Mouse (Mus musculus): Measurements from ENCODE around the gene Ints7. TPM values are rescaled to one million over a fixed set of nuclear protein-coding genes. Genes with fewer than 3 reads are reported as not detected.

The Ints7 gene
- polyA plus RNA-seq, 1 experiment from 2014 or later: 37.2 TPM

DNA sequence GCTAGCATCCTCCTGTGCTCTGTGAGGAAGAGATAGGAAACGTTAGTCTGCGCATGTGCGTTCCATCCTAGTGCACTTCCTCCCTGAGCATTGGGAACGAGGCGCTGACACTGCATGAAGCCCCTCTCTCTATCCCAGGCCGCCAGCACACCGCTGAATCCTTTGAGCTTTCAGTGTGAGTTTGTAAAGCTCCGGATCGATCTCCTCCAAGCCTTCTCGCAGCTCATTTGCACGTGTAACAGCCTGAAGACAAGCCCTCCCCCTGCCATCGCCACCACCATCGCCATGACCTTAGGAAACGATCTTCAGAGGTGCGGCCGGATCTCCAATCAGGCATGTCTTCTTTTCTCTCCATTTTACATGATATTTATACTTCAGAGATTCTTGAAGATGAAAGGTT lies 37.4 kb downstream of the Ints7 start:
- peaks cover 7% of the 10 kb centered on the region for H3K4me1 ChIP-seq
- peaks cover 99% of the 10 kb centered on the region for H3K36me3 ChIP-seq
- 77% methylated on average over 16 of the region's 16 CpGs for WGBS
- no peaks in the 10 kb centered on the region for H3K9me3 ChIP-seq
- no peak overlapping the region for H3K27ac ChIP-seq (replicated peaks)
- no peak for ATAC-seq (ENCODE audit: extremely low read depth, insufficient number of reproducible peaks, low FRiP score, low TSS enrichment)
- H3K4me2 ChIP-seq: no peak overlapping the region
- no peak overlapping the region for H3K4me3 ChIP-seq
- no peaks in the 10 kb centered on the region for H3K27me3 ChIP-seq (replicated peaks)
- H3K9ac ChIP-seq: no peak overlapping the region

GRCm38 (mm10) chr1:191616245-191616644 lies 40.8 kb downstream of the Ints7 start:
- Histone ChIP-seq H3K36me3 (peaks cover 100% of the 10 kb centered on the region), H3K9ac (no peak overlapping the region), H3K4me2 (no peak overlapping the region), H3K9me3 (no peaks in the 10 kb centered on the region), H3K4me1 (peaks cover 11% of the 10 kb centered on the region), H3K4me3 (no peak overlapping the region), H3K27ac (replicated peaks) (no peak overlapping the region), H3K27me3 (replicated peaks) (no peaks in the 10 kb centered on the region)
- ATAC-seq (ENCODE audit: extremely low read depth, insufficient number of reproducible peaks, low FRiP score, low TSS enrichment): no peak
- 91% methylated on average over 8 of the region's 8 CpGs for WGBS

- H3K4me2 ChIP-seq: no peak overlapping the region
- H3K4me3 ChIP-seq: no peak overlapping the region
- no peaks in the 10 kb centered on the region for H3K9me3 ChIP-seq
- peaks cover 13% of the 10 kb centered on the region for H3K4me1 ChIP-seq
- H3K27ac ChIP-seq (replicated peaks): peak overlapping the region; percentile 75
- WGBS: 61% methylated on average over 3 of the region's 3 CpGs
- H3K9ac ChIP-seq: no peak overlapping the region
- ATAC-seq (ENCODE audit: extremely low read depth, insufficient number of reproducible peaks, low FRiP score, low TSS enrichment): no peak
- no peaks in the 10 kb centered on the region for H3K27me3 ChIP-seq (replicated peaks)
- H3K36me3 ChIP-seq: peaks cover 99% of the 10 kb centered on the region
Measured at GRCm38 (mm10) chr1:191617589-191617988, 42.2 kb downstream of the Ints7 start.

DNA sequence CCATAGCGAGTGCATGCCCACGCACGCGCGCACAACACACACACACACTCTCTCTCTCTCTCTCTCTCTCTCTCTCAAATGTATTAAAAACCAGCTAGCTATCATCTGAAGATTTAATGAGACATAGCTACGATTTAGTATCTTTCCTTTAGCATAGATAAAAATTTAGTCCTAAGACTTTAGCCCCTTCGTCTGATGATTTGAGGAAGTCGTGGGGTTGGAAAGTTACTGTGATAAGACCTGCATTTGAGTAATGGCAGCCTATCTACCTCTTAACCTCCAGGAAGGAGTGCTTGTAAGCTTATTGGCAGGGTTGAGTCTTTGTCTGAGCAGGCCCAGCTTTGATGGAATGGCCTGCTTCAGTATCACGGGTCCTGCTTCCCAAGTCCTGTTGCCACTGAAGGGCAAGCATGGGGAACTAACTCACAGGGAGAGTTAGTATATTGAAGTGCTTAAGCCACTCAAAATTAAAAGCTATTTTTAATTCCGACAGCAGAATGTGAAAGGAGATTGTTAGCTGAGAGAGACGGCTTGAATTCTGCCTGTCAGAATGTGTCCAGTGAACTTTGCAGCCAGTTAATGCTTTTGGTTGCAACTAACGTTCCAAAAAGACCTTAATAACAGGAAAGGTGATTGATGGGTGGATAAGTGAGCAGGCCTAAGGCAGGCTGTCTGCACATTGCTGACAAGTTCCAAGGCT lies 42.8 kb downstream of the Ints7 start:
- H3K9ac ChIP-seq: no peak overlapping the region
- peak overlapping the region; percentile 75 for H3K27ac ChIP-seq (replicated peaks)
- no peaks in the 10 kb centered on the region for H3K9me3 ChIP-seq
- ATAC-seq (ENCODE audit: extremely low read depth, insufficient number of reproducible peaks, low FRiP score, low TSS enrichment): no peak
- H3K4me1 ChIP-seq: peaks cover 20% of the 10 kb centered on the region
- H3K4me3 ChIP-seq: no peak overlapping the region
- H3K27me3 ChIP-seq (replicated peaks): no peaks in the 10 kb centered on the region
- no peak overlapping the region for H3K4me2 ChIP-seq
- H3K36me3 ChIP-seq: peaks cover 98% of the 10 kb centered on the region
- 66% methylated on average over 12 of the region's 12 CpGs for WGBS

DNA sequence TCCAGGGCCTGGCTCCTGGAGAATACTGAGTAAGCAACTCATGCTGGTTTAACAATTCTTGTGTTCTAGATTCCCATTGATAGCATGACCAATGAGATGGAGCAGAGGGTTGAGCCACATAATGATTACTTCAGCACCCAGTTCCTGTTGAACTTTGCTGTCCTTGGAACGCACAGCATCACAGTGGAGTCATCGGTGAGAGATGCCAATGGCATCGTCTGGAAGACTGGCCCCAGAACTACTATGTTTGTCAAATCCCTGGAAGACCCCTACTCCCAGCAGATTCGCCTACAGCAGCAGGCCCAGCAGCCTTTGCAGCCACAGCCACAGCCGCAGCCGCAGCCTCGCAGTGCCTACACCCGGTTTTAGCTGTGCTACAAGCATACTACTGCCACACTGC lies 45.7 kb downstream of the Ints7 start:
- Histone ChIP-seq H3K27ac (replicated peaks) (no peak overlapping the region), H3K27me3 (replicated peaks) (no peaks in the 10 kb centered on the region), H3K9ac (no peak overlapping the region), H3K4me2 (no peak overlapping the region), H3K4me3 (no peak overlapping the region), H3K4me1 (peaks cover 46% of the 10 kb centered on the region), H3K9me3 (no peaks in the 10 kb centered on the region), H3K36me3 (peaks cover 75% of the 10 kb centered on the region)
- no peak for ATAC-seq (ENCODE audit: extremely low read depth, insufficient number of reproducible peaks, low FRiP score, low TSS enrichment)
- 89% methylated on average over 8 of the region's 8 CpGs for WGBS

GRCm38 (mm10) chr1:191622801-191623200 lies 47.4 kb downstream of the Ints7 start:
- H3K27ac ChIP-seq (replicated peaks): peak overlapping the region; percentile 50; the same call in 1 of the 2 replicates
- no peak for ATAC-seq (ENCODE audit: extremely low read depth, insufficient number of reproducible peaks, low FRiP score, low TSS enrichment)
- peaks cover 58% of the 10 kb centered on the region for H3K36me3 ChIP-seq
- no peak overlapping the region for H3K4me2 ChIP-seq
- H3K4me3 ChIP-seq: no peak overlapping the region
- 42% methylated on average over 8 of the region's 8 CpGs for WGBS
- peaks cover 44% of the 10 kb centered on the region for H3K4me1 ChIP-seq
- H3K9ac ChIP-seq: no peak overlapping the region
- H3K9me3 ChIP-seq: no peaks in the 10 kb centered on the region
- no peaks in the 10 kb centered on the region for H3K27me3 ChIP-seq (replicated peaks)

DNA sequence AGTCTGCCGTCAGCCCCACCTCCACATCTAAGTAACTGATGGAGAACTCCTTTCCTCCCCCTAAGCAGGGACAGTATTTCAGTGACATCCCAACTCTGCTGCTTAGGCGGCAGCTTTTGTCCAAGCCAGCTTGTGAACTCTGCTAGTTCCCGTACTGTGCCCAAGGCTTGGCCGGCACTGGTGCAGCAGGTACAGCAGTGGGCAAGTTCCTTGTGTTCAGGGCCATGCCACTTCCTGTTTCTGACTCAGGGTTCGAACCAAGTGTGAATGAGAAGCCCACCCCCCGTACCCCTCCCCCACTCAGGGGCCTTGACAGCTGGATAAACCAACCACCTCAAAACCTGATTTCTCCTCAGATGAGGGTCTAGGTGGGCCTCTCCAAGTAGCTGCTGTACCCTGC lies 49.1 kb downstream of the Ints7 start:
- ATAC-seq (ENCODE audit: extremely low read depth, insufficient number of reproducible peaks, low FRiP score, low TSS enrichment): no peak
- Histone ChIP-seq H3K36me3 (peaks cover 41% of the 10 kb centered on the region), H3K27me3 (replicated peaks) (no peaks in the 10 kb centered on the region), H3K9ac (no peak overlapping the region), H3K4me1 (peaks cover 39% of the 10 kb centered on the region), H3K9me3 (no peaks in the 10 kb centered on the region), H3K27ac (replicated peaks) (peak overlapping the region; percentile 74), H3K4me3 (no peak overlapping the region), H3K4me2 (no peak overlapping the region)
- 58% methylated on average over 6 of the region's 6 CpGs for WGBS

- H3K27me3 ChIP-seq (replicated peaks): no peaks in the 10 kb centered on the region
- H3K4me2 ChIP-seq: no peak overlapping the region
- H3K36me3 ChIP-seq: peaks cover 36% of the 10 kb centered on the region
- H3K4me1 ChIP-seq: peaks cover 39% of the 10 kb centered on the region
- peak overlapping the region; percentile 74 for H3K27ac ChIP-seq (replicated peaks)
- no peak overlapping the region for H3K9ac ChIP-seq
- no peak; the same call in 1 of the 2 replicates for ATAC-seq (ENCODE audit: extremely low read depth, insufficient number of reproducible peaks, low FRiP score, low TSS enrichment)
- WGBS: 30% methylated on average over 6 of the region's 6 CpGs
- H3K9me3 ChIP-seq: no peaks in the 10 kb centered on the region
- no peak overlapping the region for H3K4me3 ChIP-seq
Measured at GRCm38 (mm10) chr1:191625026-191625425, 49.6 kb downstream of the Ints7 start.

- Histone ChIP-seq H3K9ac (no peak overlapping the region), H3K36me3 (peaks cover 30% of the 10 kb centered on the region), H3K27ac (replicated peaks) (peak overlapping the region; percentile 74), H3K9me3 (no peaks in the 10 kb centered on the region), H3K27me3 (replicated peaks) (no peaks in the 10 kb centered on the region), H3K4me1 (peaks cover 39% of the 10 kb centered on the region), H3K4me3 (no peak overlapping the region), H3K4me2 (no peak overlapping the region; the same call in 1 of the 2 replicates)
- ATAC-seq (ENCODE audit: extremely low read depth, insufficient number of reproducible peaks, low FRiP score, low TSS enrichment): no peak
- 13% methylated on average over 4 of the region's 4 CpGs for WGBS
Measured at GRCm38 (mm10) chr1:191625620-191626019, 50.2 kb downstream of the Ints7 start.

DNA sequence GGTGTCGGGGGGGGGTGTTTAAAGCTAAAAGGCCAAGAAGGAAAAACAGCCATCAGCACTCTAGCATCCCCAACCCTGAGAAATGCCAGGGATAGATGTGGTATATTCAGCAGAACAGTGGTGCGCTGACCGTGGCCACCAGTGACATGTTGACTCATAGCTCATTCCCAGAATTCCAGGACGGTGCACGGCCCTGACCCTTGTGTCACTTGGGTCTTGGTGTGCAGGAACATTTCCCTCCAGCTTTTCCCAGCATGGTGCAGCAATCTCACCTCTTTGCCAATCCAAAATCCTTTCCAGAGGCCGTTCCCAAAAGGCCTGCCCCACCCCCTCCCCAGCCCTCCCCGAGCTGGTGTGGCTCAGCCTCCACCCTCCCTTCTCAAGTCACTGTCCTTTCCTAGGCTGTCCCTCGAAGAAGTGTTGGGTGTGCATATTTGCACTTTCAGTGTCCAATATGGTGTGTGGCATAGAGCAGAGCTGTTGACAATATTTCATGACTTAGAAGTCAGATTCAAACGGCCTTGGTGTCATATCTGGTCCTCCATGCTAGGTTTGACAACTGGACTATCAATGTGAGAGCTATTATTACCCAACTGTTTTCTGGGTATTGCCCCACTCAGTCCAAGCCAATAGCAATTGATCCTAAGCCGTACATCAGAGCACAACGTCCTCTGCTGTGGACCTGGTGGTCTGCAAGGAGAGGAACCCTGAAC lies 53.2 kb downstream of the Ints7 start:
- H3K9me3 ChIP-seq: no peaks in the 10 kb centered on the region
- 53% methylated on average over 11 of the region's 11 CpGs for WGBS
- 0 out of 2 replicates have a peak, but pooled peaks cover 4% of the 10 kb centered on the region for H3K36me3 ChIP-seq
- H3K27me3 ChIP-seq (replicated peaks): no peaks in the 10 kb centered on the region
- peaks cover 27% of the 10 kb centered on the region for H3K4me1 ChIP-seq
- ATAC-seq (ENCODE audit: extremely low read depth, insufficient number of reproducible peaks, low FRiP score, low TSS enrichment): no peak
- H3K27ac ChIP-seq (replicated peaks): no peak overlapping the region
- H3K4me3 ChIP-seq: no peak overlapping the region
- no peak overlapping the region for H3K4me2 ChIP-seq
- no peak overlapping the region for H3K9ac ChIP-seq

DNA sequence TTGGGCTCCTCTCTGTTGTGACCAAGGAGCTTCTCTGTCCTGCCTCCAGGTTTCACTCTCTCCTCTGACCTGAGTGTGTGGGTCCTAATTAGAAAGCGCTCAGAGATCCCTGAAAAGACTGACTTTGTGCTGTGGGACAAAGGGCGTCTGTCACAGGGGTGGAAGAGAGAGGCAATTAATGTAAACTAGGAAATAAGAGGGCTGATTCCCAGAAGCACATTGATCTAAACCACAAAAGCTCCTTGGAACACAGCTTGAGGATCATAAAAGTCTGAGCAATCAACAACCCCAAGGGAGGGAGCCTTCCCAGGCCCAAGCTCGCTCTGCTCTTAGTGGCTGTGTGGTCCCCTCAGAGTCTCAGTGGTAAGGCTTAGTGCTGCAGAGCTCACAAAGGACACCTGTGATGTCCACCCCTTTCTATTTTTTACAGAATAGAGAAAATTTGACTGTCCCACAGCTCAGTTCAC lies 53.8 kb downstream of the Ints7 start:
- H3K9me3 ChIP-seq: no peaks in the 10 kb centered on the region
- WGBS: 75% methylated on average over 3 of the region's 3 CpGs
- no peak overlapping the region for H3K9ac ChIP-seq
- H3K4me3 ChIP-seq: no peak overlapping the region
- no peaks in the 10 kb centered on the region for H3K27me3 ChIP-seq (replicated peaks)
- no peaks in the 10 kb centered on the region for H3K36me3 ChIP-seq
- H3K4me2 ChIP-seq: no peak overlapping the region
- ATAC-seq (ENCODE audit: extremely low read depth, insufficient number of reproducible peaks, low FRiP score, low TSS enrichment): no peak
- H3K4me1 ChIP-seq: peaks cover 21% of the 10 kb centered on the region
- no peak overlapping the region for H3K27ac ChIP-seq (replicated peaks)

All from heart, embryonic 13.5 days (tissue).